Mouse (Mus musculus) urinary bladder, adult 2 months (tissue): ENCODE measurements at regions not wholly inside any gene's neighbourhood (a gene's known extent, or its start where the extent isn't known, plus 50 kb on each side); places are given as distances from the start of the nearest gene placed in this dataset.

ENCODE experiments used
- DNase-seq: peaks from one replicate; pipeline ENCODE4 v3.0.0; 2022; ENCODE audit warnings: low spot score

DNA sequence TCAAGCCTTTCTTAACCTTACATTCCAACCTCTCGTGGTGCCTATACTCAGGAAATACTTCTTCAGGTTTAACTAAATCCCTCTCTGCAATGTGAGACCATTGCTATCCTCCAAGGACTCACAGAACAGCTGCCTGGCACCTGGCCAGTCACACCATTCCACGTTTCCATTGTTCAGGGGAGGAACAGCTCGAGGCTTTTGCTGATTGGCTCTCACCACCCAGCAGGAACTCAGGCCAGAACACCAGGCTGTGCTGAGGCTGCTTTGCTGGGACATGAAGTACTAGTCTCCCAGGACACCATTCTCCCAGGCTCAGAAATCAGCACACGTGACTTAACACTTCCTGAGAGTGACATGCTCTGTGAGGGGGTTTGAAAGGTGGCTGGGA lies 357.6 kb downstream of the Sorl1 start:
- DNase-seq: no peak

DNA sequence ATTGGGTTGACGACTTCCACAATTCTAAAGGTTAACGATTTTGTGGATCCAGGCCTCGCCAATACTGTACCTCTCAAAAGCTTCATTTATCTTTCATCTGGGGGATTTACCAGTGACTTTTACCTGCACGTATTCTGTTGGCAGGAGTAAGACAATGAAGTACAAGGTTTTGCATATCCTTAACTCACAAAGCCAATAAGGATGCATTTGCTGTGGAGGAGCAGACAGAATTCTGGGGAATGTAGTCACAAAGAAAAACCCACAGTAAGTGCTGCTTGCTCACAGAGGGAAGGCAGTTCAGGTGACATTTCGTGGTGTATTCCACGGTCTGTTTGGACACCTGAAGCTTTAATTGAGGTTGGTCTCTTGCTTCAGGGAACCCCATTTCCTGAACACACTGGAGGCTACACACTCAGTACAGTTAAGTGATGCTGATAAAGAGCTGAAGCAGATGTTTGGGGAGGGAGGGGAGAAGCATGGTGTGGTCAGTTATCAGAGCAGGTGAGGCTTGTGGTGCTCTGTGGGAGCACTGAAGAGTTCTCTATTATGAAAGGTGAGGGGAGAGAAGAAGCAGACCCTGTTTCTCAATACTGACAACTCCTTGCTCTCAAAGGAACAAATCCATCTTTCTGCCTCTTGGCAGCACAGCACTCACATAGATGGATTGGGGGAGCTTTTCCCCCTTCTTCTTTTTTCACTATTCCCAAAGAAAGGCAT lies 358.1 kb downstream of the Sorl1 start:
- no peak for DNase-seq

DNA sequence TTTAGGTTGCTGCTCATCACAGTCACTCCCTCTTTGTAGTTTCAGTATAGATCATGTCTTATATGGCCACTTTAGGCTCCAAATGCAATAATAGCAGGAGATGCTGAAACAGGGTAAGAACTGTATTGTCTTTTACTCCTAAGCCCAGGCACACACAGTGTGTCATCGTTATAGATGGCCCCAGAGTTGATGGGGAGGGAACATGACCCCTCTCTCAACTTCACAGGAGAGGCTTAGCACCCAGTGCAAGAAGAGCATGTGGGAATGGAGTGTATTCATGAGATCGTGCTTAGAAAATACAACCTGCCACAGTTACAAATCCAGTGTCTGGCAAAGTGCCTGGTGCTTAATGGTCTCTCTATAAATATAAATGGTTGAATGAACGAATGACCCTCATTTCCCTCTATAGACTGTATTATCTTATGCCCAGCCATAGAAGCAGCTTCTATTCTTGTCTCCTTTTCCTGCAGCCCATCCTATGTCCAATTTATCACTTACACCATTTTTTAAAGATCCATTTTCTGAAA lies 363.0 kb downstream of the Sorl1 start:
- no peak for DNase-seq

DNA sequence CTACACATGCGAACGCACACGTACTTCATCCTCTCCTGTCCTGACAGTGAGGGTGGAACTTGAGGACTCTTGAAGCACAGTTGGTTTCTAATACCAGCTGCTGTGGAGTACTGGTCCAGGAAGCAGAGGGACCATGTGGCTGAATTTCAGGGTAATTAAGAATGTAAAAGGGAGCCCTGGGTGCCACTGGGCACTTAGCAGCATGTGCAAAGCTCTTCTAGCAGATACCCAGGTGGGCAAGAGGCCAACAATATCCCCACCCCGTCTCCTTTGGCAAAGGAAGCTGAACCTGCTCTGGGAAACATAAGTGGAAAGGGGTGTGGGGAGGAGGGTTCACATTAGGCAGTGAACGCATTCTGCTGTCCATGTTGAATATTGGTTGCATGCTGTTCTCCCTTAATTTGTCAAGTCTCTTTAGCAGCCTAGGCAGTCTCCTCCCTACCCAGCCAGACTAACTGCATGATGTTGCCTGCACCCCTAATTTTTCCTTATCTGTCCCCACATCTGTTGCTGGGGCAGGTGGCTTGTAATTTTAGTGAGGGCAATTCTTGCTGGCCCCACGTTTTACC lies 369.6 kb downstream of the Sorl1 start:
- no peak for DNase-seq

DNA sequence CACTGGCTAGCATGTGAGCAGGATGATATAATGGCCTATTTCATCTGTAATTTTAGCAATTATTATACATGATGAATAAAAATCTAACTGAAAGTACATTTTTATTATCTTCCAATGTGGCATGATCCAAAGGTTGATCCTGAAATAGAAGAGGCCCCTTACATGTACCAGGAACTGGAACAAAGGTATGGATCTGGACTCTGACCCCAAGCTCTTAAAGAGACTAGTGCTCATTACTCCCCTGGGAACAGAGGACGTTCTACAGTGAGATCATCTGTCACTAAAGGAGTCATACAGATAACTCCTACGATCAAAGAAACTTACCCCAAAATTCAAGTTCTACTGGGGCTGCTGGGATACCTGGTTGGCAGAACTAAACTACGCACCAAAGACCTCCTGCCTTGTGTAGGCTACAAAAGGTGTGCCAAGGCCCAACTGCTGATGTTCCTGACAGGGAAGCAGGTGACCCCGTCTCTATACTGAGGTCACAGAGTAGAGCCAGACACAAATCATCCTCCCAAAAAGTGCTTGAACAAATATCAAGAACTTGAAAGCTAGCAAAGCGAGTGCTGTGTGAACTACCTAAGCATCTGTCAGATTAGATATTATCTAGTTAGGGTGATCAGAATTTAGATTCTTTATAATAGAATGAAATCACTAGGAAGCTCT lies 378.0 kb downstream of the Sorl1 start:
- DNase-seq: no peak

DNA sequence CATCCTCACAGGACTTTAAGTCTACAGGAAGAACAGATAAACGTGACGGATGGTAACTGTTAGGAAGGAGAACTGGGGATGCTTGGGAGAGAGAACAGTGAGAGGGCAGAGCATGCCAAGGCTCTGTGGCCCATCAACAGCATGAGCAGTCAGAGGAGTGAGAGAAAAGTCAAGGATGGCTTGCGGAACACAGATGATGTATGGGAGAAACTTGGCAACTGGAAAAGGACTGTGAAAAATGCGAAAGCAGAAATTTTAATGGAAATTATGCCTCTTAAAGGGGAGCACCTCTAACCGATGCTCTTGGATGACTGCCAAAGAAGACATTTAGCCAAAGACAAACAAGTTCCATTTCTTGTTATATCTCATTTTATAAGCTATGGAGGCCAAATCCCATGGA lies 382.6 kb downstream of the Sorl1 start:
- DNase-seq: no peak

DNA sequence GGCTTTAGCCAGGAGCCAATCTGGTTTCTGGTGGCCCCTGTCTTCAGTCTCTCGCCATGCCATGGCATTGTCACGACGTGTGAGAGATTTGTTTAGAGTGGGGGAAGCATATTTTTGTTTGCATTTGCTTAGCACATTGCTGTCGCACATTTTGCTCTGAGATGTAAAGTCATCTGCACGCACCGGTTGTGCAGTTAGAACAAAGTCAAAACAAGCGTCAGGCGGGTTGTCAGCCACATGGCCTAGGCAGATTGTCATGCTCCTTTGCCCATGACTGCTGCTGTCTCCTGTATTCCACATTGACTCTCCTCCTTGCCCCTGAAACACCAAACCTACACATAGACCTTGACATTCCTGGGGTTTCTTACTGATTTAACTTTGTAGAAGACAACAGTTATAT lies 383.6 kb downstream of the Sorl1 start:
- DNase-seq: no peak

DNA sequence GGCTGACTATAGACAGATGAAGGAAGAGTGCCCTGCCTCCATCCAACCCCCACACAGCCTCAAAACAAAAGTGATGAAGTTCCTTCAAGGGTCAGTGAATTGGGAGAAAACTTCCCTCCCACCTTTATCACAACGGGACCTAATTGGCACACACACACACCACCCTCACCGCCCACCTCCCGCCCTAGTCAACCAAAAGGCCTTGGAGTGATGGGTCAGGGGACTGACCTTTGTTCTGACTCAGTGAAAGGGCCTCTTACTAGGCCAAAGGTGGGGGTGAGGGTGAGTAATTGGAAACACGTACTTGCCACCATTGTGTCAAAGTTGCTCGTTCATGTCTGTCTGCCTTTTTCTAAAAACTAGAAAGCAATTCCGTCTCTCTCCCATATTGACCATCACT lies 386.4 kb downstream of the Sorl1 start:
- no peak for DNase-seq

DNA sequence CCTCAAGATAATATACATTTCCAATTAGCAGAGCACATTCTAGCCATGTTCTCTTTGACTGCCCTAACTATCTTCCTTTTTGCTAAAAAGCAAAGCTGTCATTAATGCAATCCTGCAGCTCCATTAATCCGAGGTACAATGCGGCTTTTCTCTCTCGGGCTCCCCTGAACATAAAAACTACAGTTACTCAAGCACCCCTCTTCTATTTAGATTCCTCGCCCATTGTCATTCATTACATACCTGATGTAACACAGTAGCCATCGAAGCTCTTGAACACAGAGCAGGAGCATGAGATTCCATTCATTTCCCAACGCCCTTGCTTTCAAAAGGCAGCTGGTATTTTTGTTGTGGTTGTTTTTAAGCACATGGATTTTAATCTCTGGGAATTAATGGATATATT lies 387.2 kb downstream of the Sorl1 start:
- DNase-seq: no peak

DNA sequence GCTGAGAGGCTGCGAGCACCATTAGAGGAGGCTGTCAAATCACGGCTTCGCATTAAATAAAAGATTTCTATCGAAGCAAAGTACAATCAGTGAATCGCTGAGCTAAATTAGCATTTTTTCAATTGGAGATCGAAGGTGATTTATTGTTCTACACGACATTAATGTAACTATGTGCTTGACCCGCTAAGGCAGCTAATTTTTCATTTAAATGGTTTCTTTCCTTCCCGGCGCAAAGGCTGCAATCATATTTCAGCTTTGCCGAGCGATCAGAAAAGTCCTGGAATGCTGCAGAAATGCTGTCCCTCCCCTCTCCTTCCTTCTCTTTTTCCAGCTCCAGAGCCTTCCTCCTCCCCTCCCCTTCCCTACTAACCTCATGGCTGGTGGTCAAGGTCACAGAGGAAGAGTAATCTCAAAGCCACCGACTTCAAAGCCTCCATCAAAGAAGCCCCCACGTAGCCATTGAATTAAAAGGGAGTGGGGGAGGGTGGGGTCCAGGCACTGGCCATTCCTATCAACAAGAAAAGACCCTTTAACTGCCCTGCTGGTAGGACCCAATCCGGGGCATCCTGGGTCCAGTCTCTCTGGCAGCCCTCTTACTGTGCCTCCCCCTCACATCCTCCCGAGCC lies 387.8 kb downstream of the Sorl1 start:
- no peak for DNase-seq

DNA sequence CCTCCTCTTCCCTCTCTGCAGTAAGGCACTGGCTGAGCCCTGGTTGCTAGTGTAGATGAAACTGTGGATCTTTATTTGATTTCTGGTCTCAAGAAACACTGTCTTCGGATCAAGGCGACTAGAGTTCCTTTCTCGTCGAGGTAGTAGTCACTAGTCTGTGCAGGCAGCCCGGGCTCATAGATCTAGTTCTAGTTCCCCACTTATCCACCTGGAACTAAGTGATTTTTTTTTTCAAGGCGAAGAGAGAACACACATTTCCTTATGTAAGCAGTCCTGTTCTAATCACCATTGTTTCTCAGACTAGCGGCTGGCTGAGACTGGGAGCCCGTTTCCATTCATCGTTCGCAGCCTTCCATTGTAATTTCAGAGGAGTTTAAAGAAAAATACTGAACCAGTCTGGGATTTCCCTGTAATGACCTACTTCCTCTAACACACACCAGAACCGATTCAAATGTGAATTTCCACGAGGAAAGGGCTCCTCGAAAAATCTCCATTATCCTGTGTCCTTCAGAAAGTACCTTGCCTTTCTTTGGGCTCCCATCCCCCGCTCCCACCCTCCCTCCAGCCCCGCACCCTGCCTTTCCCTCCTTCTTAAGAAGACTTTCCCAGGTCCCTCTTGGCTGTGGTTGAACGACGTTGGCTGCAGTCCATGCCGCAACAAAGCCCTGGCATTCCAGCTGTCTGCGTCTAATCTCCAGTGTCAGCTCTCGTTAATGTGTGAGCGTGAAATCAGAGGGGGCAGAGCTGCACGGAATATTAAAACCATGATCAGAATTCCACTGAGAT lies 388.5 kb downstream of the Sorl1 start:
- peak; percentile 24 for DNase-seq

DNA sequence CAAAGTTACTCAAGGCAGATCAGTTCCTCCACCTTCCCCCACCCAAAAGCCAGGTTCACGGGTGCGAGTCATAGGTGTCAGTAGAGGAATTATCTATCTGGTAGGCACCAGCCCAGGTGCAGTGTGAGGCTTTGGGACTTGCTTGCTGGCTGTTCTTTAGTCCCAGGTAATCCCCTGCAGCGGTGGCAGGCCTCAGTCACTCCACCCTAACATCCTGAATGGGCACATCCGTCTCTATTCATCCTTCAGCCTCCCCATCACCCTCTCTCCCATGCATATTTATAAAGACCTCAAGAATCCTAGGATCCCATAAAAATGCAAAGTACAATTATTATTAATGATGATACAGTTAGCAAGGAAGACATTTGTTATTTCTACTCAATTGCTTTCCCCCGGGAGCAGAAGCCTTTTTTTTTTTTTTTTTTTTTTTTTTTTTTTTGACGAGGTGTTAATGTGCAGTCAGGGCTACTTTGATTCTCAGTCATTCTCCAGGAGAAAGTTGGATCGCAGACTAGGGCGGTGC lies 389.1 kb downstream of the Sorl1 start:
- no peak for DNase-seq

DNA sequence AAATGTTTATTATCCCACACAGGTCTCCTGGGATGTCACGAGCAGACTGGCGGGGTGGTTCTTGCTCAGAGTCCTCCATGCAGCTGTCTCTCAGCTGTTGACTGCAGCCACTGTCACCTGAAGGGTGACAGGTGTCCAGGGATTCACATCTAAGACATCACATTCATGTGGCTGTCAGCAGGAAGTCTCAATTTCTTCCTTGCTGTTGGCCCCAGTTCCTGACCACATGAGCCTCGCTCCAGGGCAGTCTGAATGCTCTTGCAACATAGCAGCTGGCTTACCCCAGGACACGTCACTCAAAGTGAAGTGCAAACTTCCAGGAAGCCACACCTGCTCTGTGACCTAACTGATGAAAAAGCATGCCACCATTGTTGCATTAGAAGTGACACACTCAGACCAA lies 402.5 kb downstream of the Sorl1 start:
- no peak for DNase-seq

DNA sequence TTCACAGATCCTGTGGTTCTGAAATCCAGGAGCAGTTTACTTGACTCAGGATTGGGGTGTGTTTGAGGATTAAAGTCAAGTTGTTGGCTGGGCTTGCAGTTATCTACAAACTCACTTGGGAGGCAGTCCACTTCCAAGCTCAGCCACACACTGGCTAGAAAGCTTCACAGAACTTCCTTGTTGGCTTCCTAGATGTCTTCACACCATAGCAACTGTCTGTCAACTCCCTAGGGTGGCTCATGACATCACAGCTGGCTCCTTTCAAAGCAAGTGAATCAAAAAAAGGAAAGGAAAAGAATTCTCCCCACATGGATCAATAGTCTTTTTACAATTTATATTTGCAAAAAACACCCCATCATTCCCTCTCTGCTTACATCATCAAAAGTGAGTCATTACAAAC lies 408.9 kb downstream of the Sorl1 start:
- no peak for DNase-seq

DNA sequence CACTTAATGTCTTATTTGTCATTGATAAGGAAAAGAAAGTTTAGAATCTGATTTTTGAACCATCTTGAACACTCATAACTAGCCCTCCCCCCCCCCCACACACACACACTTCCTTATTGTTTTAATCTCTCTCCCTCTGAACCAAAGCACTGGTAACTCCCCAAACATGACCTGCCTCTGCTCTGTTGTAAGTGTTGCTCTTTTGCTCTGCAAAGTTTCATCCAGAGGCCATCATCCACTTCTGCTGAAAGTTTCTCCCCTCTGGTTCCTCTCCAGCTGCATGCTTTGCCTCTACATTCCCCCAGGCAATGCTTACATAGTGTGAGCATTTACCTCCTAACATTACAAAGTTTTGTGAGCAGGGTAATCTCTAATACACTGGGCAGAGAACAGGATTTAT lies 418.1 kb downstream of the Sorl1 start:
- no peak for DNase-seq

DNA sequence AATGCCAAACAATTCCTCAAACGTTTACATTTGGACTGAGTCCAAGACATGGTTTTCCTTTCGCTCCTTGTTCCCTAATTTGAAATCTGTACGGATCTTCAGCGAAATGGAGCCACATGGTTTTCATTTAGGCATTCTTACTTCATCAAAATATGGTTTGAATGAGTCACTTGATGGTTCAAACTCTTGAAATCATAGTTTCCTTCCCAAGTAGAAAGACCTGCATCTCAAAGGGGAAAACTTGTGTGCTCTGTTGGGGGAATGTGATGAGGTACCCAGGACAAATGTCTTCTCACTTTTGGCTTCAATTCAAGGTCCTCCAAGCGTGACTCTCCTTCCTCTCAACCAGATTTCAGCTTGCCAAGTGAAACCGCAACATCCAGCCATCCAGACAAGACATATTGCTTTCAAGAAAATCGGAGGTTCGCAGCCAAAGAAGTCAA lies 418.6 kb downstream of the Sorl1 start:
- DNase-seq: no peak

DNA sequence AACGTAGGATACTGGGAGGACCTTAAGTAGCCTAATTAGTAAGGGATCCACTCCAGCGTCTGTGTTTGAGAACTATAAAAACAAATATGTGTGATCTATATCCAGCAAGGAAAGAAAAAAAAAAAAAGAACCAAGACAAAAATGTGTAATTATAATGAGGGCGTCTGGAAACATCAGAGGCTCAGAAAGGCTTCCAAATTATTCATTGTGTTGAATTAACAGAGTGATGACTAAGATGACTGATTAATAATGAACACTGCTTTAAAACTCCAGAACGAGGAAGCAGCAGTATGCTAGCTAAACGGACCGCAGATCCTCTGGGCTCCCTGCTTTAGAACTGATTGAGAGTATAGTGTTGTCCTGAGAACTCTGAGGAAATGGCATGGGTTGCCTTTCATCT lies 421.0 kb downstream of the Sorl1 start:
- DNase-seq: no peak

DNA sequence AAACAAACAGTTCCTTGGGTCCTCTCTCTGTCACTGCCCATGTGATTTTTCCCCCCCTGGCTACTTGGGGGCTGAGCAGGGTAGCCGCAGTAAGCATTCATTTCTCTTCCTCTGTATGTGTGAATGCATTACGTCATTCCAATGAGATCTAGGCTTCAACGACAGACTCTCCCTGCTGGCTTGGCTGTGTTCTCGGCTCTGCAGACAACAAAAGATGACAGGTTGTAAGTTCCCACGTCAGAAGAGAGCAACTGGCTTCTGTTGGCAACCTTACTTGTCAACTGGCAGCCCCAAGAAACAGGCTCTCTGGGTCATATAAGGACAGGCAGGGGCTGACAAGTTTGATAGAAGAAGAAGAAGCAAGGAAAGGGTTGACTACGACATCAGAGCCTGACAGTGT lies 423.4 kb downstream of the Sorl1 start:
- DNase-seq: no peak

DNA sequence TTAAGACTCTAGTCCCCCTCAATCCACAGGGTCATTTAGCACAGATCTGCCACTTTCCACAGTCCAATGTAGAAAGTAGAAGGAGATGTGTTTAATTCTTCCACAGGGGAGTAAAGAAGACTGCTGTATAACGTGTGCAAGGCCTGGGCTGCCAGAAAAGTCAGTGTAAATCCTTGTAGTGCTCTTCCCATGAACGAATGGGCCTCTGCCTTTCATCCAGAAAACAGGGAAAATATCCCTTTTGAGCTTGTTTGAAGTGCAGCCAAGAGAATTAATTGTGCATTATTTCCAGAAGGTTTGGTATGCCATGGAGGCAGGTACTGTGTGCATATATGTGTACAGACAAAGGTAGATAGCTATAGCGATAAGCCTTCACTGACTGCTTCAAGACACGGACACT lies 425.1 kb downstream of the Sorl1 start:
- no peak for DNase-seq

DNA sequence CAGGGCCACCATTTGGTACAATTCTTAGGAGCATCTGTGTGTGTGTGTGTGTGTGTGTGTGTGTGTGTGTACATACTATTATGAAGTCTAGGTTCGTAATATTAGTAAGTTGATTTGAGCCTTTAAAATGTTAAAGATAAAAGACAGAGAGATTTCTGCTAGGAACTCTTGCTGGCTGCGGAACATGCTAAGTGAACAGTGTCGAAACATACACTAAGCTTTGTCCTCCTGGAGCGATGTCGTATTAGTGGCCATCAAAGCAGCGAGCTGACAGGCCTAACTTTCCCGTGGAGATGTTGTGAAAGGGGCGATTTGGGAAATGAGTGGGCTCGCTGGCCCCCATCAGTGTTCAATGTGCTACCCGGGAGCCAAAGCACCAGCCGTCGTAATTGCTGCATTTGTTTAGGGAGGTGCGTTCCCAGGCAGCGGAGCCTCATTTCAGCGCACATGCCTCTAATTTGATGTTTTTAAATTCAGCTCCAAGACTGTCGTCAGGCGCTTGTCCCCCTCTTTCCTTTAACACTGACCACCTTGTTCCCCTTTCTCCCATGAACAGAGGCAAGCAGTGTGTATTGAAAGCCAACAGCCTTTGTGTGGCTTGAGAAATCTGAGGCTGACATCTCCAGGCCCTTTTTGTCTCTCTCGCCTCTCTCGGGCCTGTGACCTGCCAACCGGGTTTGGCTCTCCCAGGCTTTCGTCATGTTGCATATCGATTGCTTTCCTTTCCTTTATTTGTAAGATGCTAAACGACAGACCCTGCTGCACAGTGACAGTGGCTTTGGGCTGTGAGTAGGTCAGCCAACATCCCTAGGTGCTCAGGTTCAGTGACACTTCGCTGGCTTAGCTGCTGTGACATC lies 426.3 kb downstream of the Sorl1 start:
- DNase-seq: no peak

DNA sequence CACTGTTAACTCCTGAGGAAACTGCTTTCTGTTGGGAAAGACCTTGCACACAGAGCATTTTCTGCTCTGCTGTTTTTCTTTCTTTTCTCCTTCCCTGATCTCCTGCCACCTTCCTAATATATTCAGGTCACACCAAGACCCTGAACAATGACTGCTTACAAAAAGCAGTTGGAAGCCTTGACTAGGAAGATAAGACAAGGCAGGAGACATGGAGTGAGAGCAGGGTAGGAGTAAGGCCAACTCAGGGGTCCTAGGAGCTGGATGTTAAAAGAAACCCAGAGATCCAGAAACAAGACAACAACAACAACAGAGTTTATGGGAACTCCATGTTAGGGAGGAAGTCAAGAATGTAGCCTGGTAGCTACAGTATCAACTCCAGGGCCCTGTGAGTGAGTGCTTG lies 426.9 kb downstream of the Sorl1 start:
- no peak for DNase-seq
